Mouse (Mus musculus) neutrophil, adult 5-6 weeks (primary cell): ENCODE measurements around the gene Trim27. TPM values are rescaled to one million over a fixed set of nuclear protein-coding genes. Genes with fewer than 3 reads are reported as not detected.
A peak's percentile ranks its signal among the peaks of the same experiment; 100 is the strongest.

Experiments used
- ATAC-seq: fragments of 151-379, 151-347 bp; 2 replicates; pipeline ENCODE4 v1.8.0; 2017; ENCODE audit warnings: mild to moderate bottlenecking, moderate TSS enrichment; ENCODE audit not compliant: insufficient number of reproducible peaks, poor library complexity, low FRiP score, severe bottlenecking; ENCODE audit errors: extremely low read depth
- total RNA-seq: library from RNA; stranded (forward); fragments of 200-1000 nt; gene quantifications from 2 replicates; pipeline ENCODE4 v1.2.3, GENCODE M21; 2017

Trim27 gene
- total RNA-seq = 85.7 and 96.0 TPM in 2 replicates

- ATAC-seq = peak; percentile 40
Observed at GRCm38 (mm10) chr13:21179367-21179723, at the start of gene Trim27. Trim27 (plus strand) TSS chr13:21179445.

DNA sequence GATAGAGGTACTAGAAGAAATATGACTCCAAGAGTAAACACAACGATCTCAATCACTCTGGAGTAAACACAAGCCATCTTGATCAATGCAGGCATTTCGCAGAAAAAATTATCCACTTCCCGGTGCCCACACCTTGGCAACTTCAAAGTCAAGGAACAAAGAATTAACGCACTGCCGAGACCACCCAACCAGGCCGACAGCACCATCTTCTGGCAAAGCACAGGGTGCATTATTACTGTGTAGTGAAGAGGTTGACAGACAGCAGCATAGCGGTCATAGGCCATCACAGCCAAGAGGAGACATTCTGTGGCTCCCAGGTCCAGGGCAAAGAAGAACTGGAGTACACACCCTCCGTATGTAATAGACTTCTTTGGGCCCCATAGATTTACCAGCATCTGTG, 36.8 kb upstream of the Trim27 start:
- no peak for ATAC-seq

DNA sequence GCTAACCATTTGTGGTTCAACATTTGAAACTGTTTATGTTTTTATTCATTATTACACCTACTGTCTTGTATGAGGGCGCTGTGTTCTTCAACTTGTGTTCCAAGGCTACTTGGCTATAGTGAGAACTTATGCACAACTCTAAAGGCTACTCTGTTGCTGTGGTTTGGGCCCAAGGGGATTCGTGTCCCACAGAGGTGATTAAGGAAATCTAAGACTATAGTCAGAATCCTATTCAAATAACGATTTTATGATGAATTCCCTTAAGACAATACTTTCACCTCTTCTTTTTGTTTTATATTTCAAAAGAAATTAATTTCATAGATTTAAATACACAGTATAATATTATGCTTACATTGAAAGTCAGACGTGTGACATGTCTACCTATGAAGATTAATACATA, 33.5 kb upstream of the Trim27 start, which contains the start of gene Olfr1368:
Olfr1368 (minus strand) TSS at position 101 of the 400 bp plus-strand sequence.
- ATAC-seq = no peak

DNA sequence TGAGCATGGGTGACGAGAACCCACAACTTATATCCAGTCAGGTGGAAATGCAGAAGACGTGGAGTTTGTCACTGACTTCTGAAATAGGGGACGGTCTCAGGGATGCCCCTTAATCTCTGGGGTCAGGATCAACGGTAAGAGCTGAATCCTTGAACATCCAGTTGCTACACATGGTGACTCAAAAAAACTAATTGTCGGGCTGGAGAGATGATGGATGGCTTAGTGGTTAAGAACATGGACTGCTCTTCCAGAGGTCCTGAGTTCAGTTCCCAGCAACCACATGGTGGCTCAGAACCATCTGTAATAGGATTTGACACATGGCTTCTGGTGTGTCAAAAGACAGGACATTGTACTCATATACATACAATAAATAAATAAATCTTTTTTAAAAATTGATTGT, 23.4 kb upstream of the Trim27 start:
- ATAC-seq = no peak

DNA sequence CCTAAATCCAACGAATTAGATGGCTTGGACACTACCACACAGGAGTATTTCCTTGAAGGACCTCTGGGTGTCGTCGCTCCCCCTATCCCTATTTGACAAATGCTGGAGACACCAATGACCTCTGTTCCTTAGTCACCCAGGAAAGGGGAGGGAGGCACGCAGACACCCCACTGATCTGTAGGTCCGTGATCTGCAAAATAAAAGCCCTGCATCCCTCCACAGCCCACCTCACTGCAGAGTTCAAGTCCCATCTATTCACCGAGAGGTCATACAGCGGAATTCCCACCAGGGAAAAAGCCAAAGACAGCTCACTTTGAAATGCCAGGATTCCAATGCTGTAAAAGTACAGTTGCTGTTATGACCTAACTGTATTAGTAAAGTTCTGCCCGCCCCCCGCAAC, 21.2 kb upstream of the Trim27 start:
- ATAC-seq = no peak

- peak; percentile 78 for ATAC-seq
Observed at GRCm38 (mm10) chr13:21158785-21159474, 20.3 kb upstream of the Trim27 start.

DNA sequence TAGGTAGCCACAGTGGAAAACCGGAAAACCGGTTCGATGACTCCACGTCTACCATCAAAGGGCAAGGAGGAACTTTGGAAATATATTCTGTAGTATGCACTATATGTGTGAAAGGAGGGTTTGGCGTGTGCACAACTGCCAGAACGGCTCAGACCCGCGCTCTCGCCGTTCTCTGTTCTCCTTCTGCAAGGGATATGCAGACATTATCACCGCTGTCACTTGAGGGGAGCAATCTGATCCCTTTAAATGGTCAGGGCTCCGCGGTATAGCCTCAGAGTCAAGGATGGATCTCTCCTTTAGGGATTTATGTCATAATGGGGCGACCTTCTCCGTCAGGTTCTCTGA, 19.8 kb upstream of the Trim27 start:
- no peak for ATAC-seq

DNA sequence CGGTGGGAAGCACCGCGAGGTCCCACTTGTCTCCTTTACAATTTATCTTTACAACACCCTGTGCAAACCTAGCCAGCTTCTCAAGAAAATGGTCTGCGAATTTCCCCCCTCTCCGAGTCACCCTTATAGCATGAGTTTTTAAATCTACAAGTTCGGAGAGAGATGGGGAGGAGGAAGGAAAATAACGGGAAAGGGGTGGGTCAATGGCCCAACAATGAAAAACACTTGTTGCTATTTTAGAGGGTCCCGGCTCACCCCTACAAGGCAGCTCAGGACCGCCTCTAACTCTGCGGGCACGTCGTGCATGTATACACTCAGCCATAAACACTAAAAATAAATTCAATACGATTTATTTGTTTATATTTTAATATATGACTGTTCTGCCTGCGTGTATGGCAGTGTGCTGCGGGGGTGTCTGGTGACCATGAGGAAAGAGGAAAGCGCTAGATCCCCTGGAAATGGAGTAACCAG, 19.2 kb upstream of the Trim27 start:
- ATAC-seq = no peak

- peak; percentile 71 for ATAC-seq
Observed at GRCm38 (mm10) chr13:21160657-21161590, 18.3 kb upstream of the Trim27 start.

DNA sequence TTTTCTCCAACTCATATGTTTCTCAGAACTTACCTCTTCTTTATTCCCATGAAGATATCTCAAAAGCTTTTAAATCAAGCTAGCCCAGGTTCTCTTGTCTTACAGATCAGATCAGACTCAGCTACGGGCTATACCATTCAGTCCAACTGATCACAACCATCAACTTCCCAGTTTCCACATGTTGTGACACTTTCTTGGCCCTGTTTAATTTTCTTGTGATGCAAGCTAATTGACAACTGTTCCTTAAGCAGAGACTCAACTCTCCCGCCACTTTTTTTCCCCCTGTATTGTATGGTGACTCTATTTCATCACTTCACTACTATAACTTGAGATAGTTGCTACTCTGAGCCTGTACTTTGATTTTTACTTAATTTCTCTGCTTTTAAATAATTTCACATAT, 17.7 kb upstream of the Trim27 start:
- no peak for ATAC-seq

DNA sequence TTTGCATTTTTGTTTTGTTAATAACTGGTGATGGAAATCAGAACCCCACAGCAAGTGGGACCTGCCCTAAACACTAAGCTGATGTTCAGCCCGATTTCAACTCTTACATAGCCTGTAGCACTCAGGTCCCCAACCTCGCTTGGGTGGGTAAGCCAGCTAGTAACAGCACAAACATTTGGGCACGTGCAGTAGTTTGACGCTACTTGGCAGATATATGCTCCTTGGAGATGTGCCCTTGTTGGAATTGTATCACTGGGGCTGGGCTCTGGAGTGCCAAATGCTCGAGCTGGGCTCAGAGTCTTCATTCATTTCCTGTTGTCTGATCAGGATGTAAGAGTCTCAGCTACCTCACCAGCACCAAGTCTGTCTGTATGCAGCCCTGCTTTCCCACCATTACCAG, 16.7 kb upstream of the Trim27 start:
- no peak for ATAC-seq

GRCm38 (mm10) chr13:21166936-21167909, 12.0 kb upstream of the Trim27 start:
- peak; percentile 60 for ATAC-seq

- ATAC-seq = no peak
Observed at GRCm38 (mm10) chr13:21167910-21168300, 11.3 kb upstream of the Trim27 start.

- ATAC-seq = no peak
Observed at GRCm38 (mm10) chr13:21168371-21169011, 10.8 kb upstream of the Trim27 start.

DNA sequence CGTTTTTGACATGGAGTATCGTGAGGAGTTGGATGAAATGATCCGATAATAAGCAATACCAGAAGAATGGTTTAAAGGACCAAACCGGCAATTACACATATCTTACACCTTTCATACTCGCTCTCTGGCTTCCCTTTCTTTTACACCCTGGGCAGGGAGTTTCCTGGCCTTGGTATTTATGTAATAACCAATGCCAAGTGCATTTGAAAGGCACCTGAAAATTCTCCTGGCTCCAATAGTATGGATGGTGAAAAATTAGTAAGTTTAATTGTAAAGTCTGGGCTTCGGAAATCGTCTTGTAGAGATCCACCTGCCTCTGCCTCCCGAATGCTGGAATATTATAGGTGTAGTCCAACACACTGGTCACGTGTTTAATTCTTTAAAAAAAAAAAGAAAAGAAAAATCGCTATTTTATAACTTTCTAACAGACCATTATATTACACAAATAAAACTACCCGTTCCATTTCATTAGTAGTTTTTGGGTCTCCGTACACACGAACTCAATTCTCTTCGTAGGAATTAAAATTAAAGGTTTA, 10.1 kb upstream of the Trim27 start:
- no peak for ATAC-seq

GRCm38 (mm10) chr13:21169657-21170430, 9.4 kb upstream of the Trim27 start:
- ATAC-seq = peak; percentile 67

- ATAC-seq = no peak
Observed at GRCm38 (mm10) chr13:21170431-21171155, 8.7 kb upstream of the Trim27 start.
